Mouse (Mus musculus) monocyte, adult 2 months (primary cell): ENCODE results near the gene Wnt16.
"Not testable (repeated sequence)": the region's sequence is repeated elsewhere in the genome, so short reads cannot be mapped to it uniquely, and the experiment has no call there.

ENCODE experiments used
- DNase-seq, 2 experiments: peaks; one replicate each; pipeline ENCODE4 v3.0.0; 2022; ENCODE audit warnings: low spot score in 2 of 2, low read depth in 1 of 2

The Wnt16 gene

GRCm38 (mm10) chr6:22288004-22288736 is at the start of gene Wnt16:
TSS of gene Wnt16 (plus strand) at chr6:22288227.
- DNase-seq = no peak

GRCm38 (mm10) chr6:22243321-22243720 is 44.7 kb upstream of the Wnt16 start:
- DNase-seq = no peak

GRCm38 (mm10) chr6:22246696-22247095 is 41.3 kb upstream of the Wnt16 start:
- no peak for DNase-seq

- no peak for DNase-seq
Observed at GRCm38 (mm10) chr6:22258784-22259183, 29.2 kb upstream of the Wnt16 start.

- DNase-seq = no peak
Observed at GRCm38 (mm10) chr6:22262519-22262918, 25.5 kb upstream of the Wnt16 start.

GRCm38 (mm10) chr6:22264094-22264493 is 23.9 kb upstream of the Wnt16 start:
- not testable (repeated sequence) for DNase-seq

- DNase-seq = no peak
Observed at GRCm38 (mm10) chr6:22266018-22266417, 22.0 kb upstream of the Wnt16 start.

- no peak for DNase-seq
Observed at GRCm38 (mm10) chr6:22267807-22268667, 20.0 kb upstream of the Wnt16 start.

GRCm38 (mm10) chr6:22268677-22269076 is 19.4 kb upstream of the Wnt16 start:
- DNase-seq = no peak

GRCm38 (mm10) chr6:22269840-22270521 is 18.0 kb upstream of the Wnt16 start:
- no peak for DNase-seq

- DNase-seq = no peak
Observed at GRCm38 (mm10) chr6:22277941-22278340, 10.1 kb upstream of the Wnt16 start.

- no peak for DNase-seq
Observed at GRCm38 (mm10) chr6:22280217-22280861, 7.7 kb upstream of the Wnt16 start.

- no peak for DNase-seq
Observed at GRCm38 (mm10) chr6:22282405-22282804, 5.6 kb upstream of the Wnt16 start.

GRCm38 (mm10) chr6:22288737-22289460 is 872 bp downstream of the Wnt16 start:
- DNase-seq = no peak

- no peak for DNase-seq
Observed at GRCm38 (mm10) chr6:22289461-22290021, 1.5 kb downstream of the Wnt16 start.

- no peak for DNase-seq
Observed at GRCm38 (mm10) chr6:22290790-22291189, 2.8 kb downstream of the Wnt16 start.

GRCm38 (mm10) chr6:22292056-22292455 is 4.0 kb downstream of the Wnt16 start:
- no peak for DNase-seq

- DNase-seq = no peak
Observed at GRCm38 (mm10) chr6:22293922-22294321, 5.9 kb downstream of the Wnt16 start.

GRCm38 (mm10) chr6:22297028-22297427 is 9.0 kb downstream of the Wnt16 start:
- DNase-seq = no peak

GRCm38 (mm10) chr6:22298059-22298458 is 10.0 kb downstream of the Wnt16 start:
- DNase-seq = no peak
